Mouse (Mus musculus) myocyte (in vitro differentiated cells): Measurements from ENCODE around the gene Tbcc. TPM values are rescaled to one million over a fixed set of nuclear protein-coding genes. Genes with fewer than 3 reads are reported as not detected.

Source experiments
- H3K27me3 ChIP-seq: one replicate; pipeline ENCODE4 v1.6.1; 2011; ENCODE audit not compliant: control insufficient read depth, insufficient read depth, insufficient read length
- H3K36me3 ChIP-seq: one replicate; pipeline ENCODE4 v1.6.1; 2011; ENCODE audit not compliant: control insufficient read depth, insufficient read depth
- H3K4me2 ChIP-seq: one replicate; pipeline ENCODE4 v1.6.1; 2011; ENCODE audit warnings: low read depth, control low read depth
- H3K4me3 ChIP-seq: one replicate; pipeline ENCODE4 v1.5.1; 2011; ENCODE audit warnings: mild to moderate bottlenecking, control low read depth, moderate library complexity
- H3K79me2 ChIP-seq: one replicate; pipeline ENCODE4 v1.6.1; 2011; ENCODE audit not compliant: control insufficient read depth, insufficient read depth
- H3ac ChIP-seq: one replicate; pipeline ENCODE4 v1.6.1; 2011; ENCODE audit not compliant: control insufficient read depth, insufficient read length
- CEBPB ChIP-seq: IDR thresholded peaks from 2 replicates; pipeline ENCODE4 v1.6.1; 2011; ENCODE audit warnings: mild to moderate bottlenecking, moderate library complexity; ENCODE audit not compliant: poor library complexity, insufficient read depth, severe bottlenecking
- E2F4 ChIP-seq: IDR thresholded peaks from one replicate; pipeline ENCODE4 v1.6.1; 2011; ENCODE audit warnings: mild to moderate bottlenecking, control low read depth, moderate library complexity; ENCODE audit not compliant: insufficient read depth
- MAX ChIP-seq: IDR thresholded peaks from one replicate; pipeline ENCODE4 v1.6.1; 2011; ENCODE audit warnings: low read depth, mild to moderate bottlenecking, control low read depth
- MYOD1 ChIP-seq, 3 experiments: IDR thresholded peaks; one replicate each; pipeline ENCODE4 v1.6.1; 2011; ENCODE audit warnings: control low read depth in 2 of 3, low read depth in 2 of 3, mild to moderate bottlenecking in 2 of 3, moderate library complexity in 1 of 3; ENCODE audit not compliant: insufficient read length in 2 of 3, control insufficient read depth in 1 of 3
- MYOG ChIP-seq, 3 experiments: IDR thresholded peaks; one replicate each; pipeline ENCODE4 v1.6.1; 2011; ENCODE audit warnings: control low read depth in 2 of 3, low read depth in 2 of 3, mild to moderate bottlenecking in 2 of 3; ENCODE audit not compliant: insufficient read length in 2 of 3, control insufficient read depth in 1 of 3, insufficient read depth in 1 of 3
- POLR2A ChIP-seq: IDR thresholded peaks from one replicate; pipeline ENCODE4 v1.6.1; 2011; ENCODE audit warnings: low read depth, mild to moderate bottlenecking, control low read depth, moderate library complexity; ENCODE audit not compliant: insufficient read length
- POLR2AphosphoS2 ChIP-seq: IDR thresholded peaks from one replicate; pipeline ENCODE4 v1.6.1; 2011; ENCODE audit warnings: low read depth, control low read depth; ENCODE audit not compliant: insufficient read length
- REST ChIP-seq: IDR thresholded peaks from one replicate; pipeline ENCODE4 v1.6.1; 2011; ENCODE audit warnings: mild to moderate bottlenecking, control low read depth, moderate library complexity; ENCODE audit not compliant: insufficient read depth, insufficient read length
- SRF ChIP-seq: IDR thresholded peaks from one replicate; pipeline ENCODE4 v1.6.1; 2011; ENCODE audit warnings: low read depth; ENCODE audit not compliant: control insufficient read depth, insufficient read length
- TCF12 ChIP-seq: IDR thresholded peaks from one replicate; pipeline ENCODE4 v1.6.1; 2011; ENCODE audit warnings: mild to moderate bottlenecking, control low read depth; ENCODE audit not compliant: poor library complexity, insufficient read depth, severe bottlenecking
- TCF3 ChIP-seq: IDR thresholded peaks from one replicate; pipeline ENCODE4 v1.6.1; 2011; ENCODE audit warnings: low read depth, control low read depth; ENCODE audit not compliant: insufficient read length
- USF1 ChIP-seq: IDR thresholded peaks from one replicate; pipeline ENCODE4 v1.6.1; 2011; ENCODE audit warnings: low read depth, mild to moderate bottlenecking, control low read depth, moderate library complexity
- polyA plus RNA-seq: library from polyadenylated mRNA; unstranded; fragments of >200 nt; fragmentation: generic; extraction: Trizol; gene quantifications from one replicate; pipeline ENCODE4 v1.2.1, GENCODE M21; 2012; ENCODE audit warnings: missing spikeins

Tbcc gene
- polyA plus RNA-seq, 1 experiment = 46.1 TPM

DNA sequence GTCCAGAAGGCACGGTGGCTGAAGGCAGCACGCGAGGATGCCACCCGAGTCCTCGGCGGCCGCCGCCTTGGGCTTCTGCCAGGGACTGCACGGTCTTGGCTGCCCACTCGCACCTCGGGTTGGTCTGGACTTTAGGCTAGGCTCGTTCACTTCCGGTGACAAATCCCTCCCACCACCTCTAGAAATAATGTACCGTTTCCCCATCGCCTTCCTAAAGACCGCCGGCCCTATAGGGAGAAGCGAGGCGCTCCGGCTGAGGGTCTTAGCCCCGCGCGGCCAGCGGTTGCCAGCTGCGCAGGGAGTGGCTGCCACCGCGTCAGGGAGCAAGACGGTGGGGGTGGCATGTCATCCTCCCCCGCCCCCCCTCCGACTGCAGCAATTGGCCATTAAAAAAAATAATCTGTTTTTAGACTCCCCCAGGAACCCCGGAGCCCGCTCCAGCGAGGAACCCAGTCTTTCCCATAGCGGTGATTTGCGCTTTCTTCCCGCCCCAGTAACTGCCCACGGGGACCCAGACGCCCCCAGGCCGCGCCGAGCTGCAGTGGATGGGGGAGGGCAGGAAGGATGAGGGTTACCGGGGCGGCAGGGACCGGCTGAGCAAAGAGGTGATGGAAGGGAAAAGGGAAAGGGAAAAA, 917 bp upstream of the Tbcc start:
- Histone ChIP-seq H3K27me3 (no peaks in the 10 kb centered on the region), H3K79me2 (peaks cover 30% of the 10 kb centered on the region), H3ac (peak overlapping the region; percentile 69), H3K36me3 (no peaks in the 10 kb centered on the region), H3K4me3 (peak overlapping the region; percentile 87), H3K4me2 (peak overlapping the region; percentile 94)
- TF ChIP-seq SRF = peak; percentile 34
- TF ChIP-seq POLR2A = peak; percentile 90
- TF ChIP-seq MYOG (IDR thresholded peaks at IDR 0.05; ENCODE audit: control insufficient read depth in 1 of 3, insufficient read depth in 1 of 3, insufficient read length in 2 of 3, low read depth in 2 of 3) = no peak
- peak; percentile 83 for TF ChIP-seq POLR2AphosphoS2
- TF ChIP-seq MYOD1 (IDR thresholded peaks at IDR 0.05; ENCODE audit: control insufficient read depth in 1 of 3, insufficient read length in 2 of 3, low read depth in 2 of 3) = peak in 1 of 3 experiments; percentile 31

DNA sequence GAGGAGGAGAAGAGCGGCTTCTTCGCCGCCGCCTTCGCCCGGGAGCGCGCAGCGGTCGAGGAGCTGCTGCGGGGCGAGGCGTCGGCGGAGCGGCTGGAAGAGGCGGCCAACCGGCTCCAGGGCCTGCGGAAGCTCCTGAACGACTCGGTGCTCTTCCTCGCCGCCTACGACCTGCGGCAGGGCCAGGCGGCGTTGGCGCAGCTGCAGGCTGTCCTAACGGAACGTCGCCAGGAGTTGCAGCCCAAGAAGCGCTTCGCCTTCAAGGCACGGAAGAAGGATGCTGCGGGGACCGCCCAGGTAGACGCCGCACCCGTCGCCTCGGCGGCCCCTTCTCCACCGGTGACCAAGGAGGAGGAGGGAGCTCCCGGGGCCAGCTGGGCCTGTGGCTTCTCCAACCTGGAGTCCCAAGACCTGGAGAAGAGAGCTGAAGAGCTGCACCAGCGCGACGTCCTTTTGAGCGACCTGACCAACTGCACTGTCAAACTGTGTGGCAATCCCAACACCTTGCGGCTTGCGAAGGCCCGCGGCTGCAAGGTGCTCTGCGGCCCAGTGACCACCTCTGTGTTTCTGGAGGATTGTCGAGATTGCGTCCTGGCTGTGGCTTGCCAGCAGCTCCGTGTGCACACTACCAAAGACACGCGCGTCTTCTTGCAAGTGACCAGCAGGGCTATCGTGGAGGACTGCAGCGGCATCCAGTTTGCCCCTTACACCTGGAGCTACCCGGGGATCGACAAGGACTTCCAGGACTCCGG, 535 bp downstream of the Tbcc start:
- Histone ChIP-seq H3K27me3 (no peaks in the 10 kb centered on the region), H3K79me2 (peaks cover 27% of the 10 kb centered on the region), H3K36me3 (no peaks in the 10 kb centered on the region), H3K4me3 (peak overlapping the region; percentile 87), H3ac (peak overlapping the region; percentile 69), H3K4me2 (peak overlapping the region; percentile 97)
- no peak for TF ChIP-seq POLR2A
- no peak for TF ChIP-seq REST
- no peak for TF ChIP-seq POLR2AphosphoS2
- TF ChIP-seq MYOD1 (IDR thresholded peaks at IDR 0.05; ENCODE audit: control insufficient read depth in 1 of 3, insufficient read length in 2 of 3, low read depth in 2 of 3) = peak in 1 of 3 experiments; percentile 7
- no peak for TF ChIP-seq CEBPB
- TF ChIP-seq USF1 = no peak
- TF ChIP-seq E2F4 = no peak

DNA sequence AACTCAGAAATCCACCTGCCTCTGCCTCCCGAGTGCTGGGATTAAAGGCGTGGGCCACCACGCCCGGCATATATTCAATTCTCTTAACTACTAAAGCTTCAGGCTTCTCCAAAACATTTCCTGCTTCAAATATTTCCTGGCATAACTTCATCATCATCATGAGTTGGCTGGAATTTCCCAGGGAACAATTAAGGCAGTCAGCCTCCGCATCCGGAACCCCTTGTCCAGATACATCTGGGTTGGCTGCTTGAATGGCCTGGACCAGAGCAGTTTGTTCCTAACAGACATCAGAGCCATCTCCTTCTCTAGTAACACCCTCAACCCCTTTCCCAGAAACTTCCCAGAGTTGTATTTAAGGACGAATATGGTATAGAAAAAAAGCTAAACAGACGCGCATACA, 4.9 kb downstream of the Tbcc start:
- no peaks in the 10 kb centered on the region for H3K36me3 ChIP-seq
- TF ChIP-seq POLR2A = no peak
- no peak for TF ChIP-seq POLR2AphosphoS2
- no peak for TF ChIP-seq USF1
- no peak for TF ChIP-seq TCF12
- TF ChIP-seq MYOG (IDR thresholded peaks at IDR 0.05; ENCODE audit: control insufficient read depth in 1 of 3, insufficient read depth in 1 of 3, insufficient read length in 2 of 3, low read depth in 2 of 3) = no peak
- TF ChIP-seq REST = no peak
- no peak for TF ChIP-seq TCF3
- no peak for TF ChIP-seq E2F4
- TF ChIP-seq MYOD1 (IDR thresholded peaks at IDR 0.05; ENCODE audit: control insufficient read depth in 1 of 3, insufficient read length in 2 of 3, low read depth in 2 of 3) = no peak
- TF ChIP-seq MAX = no peak
- no peak for TF ChIP-seq CEBPB
- no peak for TF ChIP-seq SRF
- no peak overlapping the region for H3K4me2 ChIP-seq
- no peaks in the 10 kb centered on the region for H3K27me3 ChIP-seq
- H3ac ChIP-seq = no peak overlapping the region
- no peak overlapping the region for H3K4me3 ChIP-seq
- H3K79me2 ChIP-seq = peaks cover 23% of the 10 kb centered on the region

DNA sequence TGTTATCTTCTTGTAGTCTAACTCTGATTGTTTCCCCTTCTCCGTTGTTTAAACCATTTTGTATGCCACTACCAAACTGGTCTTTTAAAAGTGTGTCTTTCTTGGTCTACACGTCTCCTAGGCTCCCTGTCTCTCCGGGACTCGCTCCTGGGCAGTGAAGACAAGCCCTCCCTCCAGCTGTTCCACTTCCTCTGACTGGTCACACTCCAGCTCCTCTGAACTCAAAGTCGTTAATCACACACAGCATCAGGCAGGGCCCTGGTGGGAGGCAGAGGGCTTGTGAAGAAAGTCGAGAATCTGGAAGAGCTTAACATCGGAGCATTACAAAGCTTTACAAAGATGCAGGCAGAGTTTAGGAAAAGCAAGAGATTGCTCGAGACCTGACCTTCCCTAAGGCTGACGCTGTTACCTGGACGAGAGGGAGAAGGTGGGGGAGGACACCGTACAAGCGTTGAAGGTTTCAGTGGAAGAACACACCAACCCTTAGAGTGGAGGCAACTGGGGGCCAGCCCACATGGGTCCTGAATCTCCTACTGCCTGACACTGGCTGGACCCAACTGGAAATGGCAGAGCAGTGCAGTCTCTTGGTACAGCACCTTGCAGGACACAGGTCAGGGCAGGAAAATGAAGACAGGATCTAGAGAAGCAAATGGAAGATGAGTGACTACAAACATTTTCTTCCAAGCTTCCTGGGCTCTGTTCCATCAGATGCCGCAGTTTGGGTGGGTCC, 6.9 kb downstream of the Tbcc start:
- Histone ChIP-seq H3ac (no peak overlapping the region), H3K36me3 (no peaks in the 10 kb centered on the region), H3K79me2 (peaks cover 7% of the 10 kb centered on the region), H3K4me3 (no peak overlapping the region), H3K4me2 (no peak overlapping the region), H3K27me3 (no peaks in the 10 kb centered on the region)
- no peak for TF ChIP-seq POLR2A
- no peak for TF ChIP-seq REST
- no peak for TF ChIP-seq MYOG (IDR thresholded peaks at IDR 0.05; ENCODE audit: control insufficient read depth in 1 of 3, insufficient read depth in 1 of 3, insufficient read length in 2 of 3, low read depth in 2 of 3)
- TF ChIP-seq SRF = no peak
- no peak for TF ChIP-seq E2F4
- TF ChIP-seq CEBPB = no peak
- no peak for TF ChIP-seq USF1
- TF ChIP-seq POLR2AphosphoS2 = no peak
- TF ChIP-seq MAX = no peak
- no peak for TF ChIP-seq MYOD1 (IDR thresholded peaks at IDR 0.05; ENCODE audit: control insufficient read depth in 1 of 3, insufficient read length in 2 of 3, low read depth in 2 of 3)
- no peak for TF ChIP-seq TCF3
- no peak for TF ChIP-seq TCF12

DNA sequence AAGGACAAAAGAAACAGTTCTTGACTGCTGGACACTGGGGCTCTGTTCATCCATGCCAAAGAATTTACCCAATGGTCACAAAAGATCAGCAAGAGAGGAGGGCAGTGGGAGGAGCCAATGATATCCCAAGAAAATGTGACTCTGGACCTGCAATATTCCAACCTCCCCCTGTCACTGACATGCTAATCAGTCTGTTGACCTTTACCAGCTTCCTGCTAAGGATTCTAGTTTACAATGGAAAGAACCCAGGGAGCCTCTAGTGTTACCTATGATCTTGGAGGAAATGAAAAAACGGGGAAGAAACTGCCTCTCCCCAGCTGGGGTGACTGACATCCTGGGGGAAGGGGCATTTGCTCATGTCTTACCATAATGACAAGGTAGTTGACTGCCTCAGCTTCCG, 10.5 kb downstream of the Tbcc start:
- H3K4me3 ChIP-seq = no peak overlapping the region
- H3K27me3 ChIP-seq = no peaks in the 10 kb centered on the region
- H3K79me2 ChIP-seq = no peaks in the 10 kb centered on the region
- no peaks in the 10 kb centered on the region for H3K36me3 ChIP-seq
- no peak overlapping the region for H3K4me2 ChIP-seq
- TF ChIP-seq USF1 (no peak), TCF3 (no peak), SRF (no peak), REST (no peak), CEBPB (no peak), MYOD1 (IDR thresholded peaks at IDR 0.05; ENCODE audit: control insufficient read depth in 1 of 3, insufficient read length in 2 of 3, low read depth in 2 of 3) (no peak)
- H3ac ChIP-seq = no peak overlapping the region
